Mouse (Mus musculus): Measurements from ENCODE around the gene Ell. TPM values are rescaled to one million over a fixed set of nuclear protein-coding genes. Genes with fewer than 3 reads are reported as not detected.
A peak's percentile ranks its signal among the peaks of the same experiment; 100 is the strongest.

Gene Ell
- 22.4 and 22.9 TPM in 2 replicates for total RNA-seq (2021)
- long read RNA-seq, experiment 1, transcript Ell-201 (12 exons, 3,072 nt) = major isoform, 32 of 48 reads
- long read RNA-seq, experiment 1, partial matches to known transcripts = 9 of 48 reads
- long read RNA-seq, experiment 1, other reads (novel, unspliced or antisense) = 7 of 48 reads
- long read RNA-seq, experiment 2, transcript Ell-201 (12 exons, 3,072 nt) = major isoform, 18 of 25 reads
- long read RNA-seq, experiment 2, partial matches to known transcripts = 4 of 25 reads
- long read RNA-seq, experiment 2, other reads (novel, unspliced or antisense) = 3 of 25 reads

GRCm38 (mm10) chr8:70539077-70539813, at the start of gene Ell:
Ell (plus strand) TSS chr8:70539457.
- DNase-seq = peak; percentile 100

DNA sequence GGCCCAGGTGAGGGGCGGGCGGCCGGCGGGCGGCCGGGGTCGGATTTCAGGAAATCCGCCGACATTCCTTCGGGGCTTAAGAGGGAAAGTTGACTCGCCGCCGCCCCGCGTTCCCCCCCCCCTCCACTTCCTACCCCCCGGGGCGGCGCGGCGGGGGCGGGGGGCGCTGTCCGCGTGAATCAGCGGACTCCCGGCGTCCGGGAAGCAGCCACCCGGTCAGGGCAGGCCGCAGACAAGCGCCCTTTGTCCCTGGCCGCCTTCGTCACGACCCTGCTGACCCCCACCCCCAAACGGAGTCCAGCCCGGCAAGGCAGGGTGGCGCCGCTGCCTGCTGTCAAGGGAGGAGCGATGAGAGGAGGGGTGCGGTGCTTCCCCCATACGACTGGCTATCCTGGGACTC, 49.7 kb upstream of the Ell start:
- DNase-seq = no peak

DNA sequence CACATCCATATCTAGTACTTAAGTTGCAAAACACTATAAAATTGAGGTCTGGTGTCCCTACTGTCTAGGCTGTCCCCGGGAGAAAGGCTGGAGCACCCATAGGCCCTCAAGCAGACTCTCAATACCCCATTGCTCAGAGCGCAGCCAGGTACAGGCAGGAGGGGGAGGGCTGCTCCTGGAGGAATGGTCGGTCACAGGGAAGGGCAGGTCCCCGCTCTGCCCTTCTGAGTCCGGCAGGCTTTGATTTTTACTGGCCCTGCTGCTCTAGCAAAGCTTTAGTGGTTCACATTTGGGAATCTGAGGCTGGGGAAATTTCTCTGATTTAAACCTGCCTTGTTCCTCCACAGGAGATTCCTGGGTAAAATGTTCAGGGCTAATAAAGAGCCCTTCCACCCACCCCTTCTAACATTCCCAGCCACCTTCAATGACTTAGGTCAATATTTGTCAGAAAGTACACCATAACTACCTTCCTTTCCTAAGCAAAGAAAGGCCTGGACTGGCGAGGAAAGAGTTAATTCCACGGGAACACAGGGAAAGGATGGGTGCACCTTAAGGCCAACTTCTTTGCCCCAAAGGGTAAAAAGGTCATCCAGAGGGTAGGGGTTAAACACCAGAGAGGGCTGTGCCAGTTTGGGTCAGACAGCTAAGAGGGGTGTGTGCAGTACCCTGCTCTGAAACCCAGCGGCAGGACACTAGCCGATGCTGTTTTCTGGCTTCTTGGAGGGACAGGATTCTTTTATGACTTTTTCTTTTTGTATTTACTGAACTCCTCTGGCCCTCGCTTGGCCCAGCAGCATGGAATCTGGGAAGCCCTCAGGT, 49.0 kb upstream of the Ell start:
- no peak for DNase-seq

- no peak for DNase-seq
These were observed 48.3 kb upstream of the Ell start for GRCm38 (mm10) chr8:70490880-70491495.

DNA sequence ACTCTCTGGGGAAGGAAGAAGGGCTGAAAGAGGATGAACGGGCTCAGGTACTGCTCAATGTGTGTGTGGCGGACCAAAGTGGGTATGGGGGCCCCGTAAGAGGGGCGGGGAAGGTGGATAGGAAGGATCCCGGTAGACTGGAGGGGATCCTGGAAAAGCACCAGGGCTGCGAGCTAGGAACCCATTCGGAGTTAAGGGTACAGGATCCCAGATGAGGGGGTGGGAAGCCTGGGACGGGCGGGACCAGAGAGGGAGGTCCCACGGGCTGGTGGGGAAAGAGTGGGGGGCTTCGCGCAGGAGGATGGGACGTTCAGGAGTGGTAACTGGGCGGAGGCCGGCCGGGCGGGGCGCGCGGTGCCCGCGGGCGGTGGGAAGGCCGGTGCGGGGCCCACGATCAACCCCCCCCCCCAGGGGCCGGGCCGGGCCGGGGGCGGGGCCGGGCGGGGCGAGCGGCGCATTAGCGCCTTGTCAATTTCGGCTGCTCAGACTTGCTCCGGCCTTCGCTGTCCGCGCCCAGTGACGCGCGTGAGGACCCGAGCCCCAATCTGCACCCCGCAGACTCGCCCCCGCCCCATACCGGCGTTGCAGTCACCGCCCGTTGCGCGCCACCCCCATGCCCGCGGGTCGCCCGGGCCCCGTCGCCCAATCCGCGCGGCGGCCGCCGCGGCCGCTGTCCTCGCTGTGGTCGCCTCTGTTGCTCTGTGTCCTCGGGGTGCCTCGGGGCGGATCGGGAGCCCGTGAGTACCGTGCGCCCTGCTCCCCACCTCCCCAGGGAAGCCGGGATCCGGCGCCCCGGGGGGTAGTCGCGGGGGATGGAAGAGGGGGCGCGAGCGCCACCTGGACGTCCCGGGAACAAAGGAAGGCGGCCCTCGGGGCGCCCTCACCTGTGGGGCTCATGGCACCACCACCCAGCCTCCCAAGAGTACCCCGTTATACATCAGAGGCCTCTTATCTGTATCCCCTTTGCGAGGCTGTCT, 46.3 kb upstream of the Ell start, which contains the start of gene Crlf1:
TSS of gene Crlf1 (plus strand) at position 495 of the 977 bp plus-strand sequence.
- DNase-seq = no peak

DNA sequence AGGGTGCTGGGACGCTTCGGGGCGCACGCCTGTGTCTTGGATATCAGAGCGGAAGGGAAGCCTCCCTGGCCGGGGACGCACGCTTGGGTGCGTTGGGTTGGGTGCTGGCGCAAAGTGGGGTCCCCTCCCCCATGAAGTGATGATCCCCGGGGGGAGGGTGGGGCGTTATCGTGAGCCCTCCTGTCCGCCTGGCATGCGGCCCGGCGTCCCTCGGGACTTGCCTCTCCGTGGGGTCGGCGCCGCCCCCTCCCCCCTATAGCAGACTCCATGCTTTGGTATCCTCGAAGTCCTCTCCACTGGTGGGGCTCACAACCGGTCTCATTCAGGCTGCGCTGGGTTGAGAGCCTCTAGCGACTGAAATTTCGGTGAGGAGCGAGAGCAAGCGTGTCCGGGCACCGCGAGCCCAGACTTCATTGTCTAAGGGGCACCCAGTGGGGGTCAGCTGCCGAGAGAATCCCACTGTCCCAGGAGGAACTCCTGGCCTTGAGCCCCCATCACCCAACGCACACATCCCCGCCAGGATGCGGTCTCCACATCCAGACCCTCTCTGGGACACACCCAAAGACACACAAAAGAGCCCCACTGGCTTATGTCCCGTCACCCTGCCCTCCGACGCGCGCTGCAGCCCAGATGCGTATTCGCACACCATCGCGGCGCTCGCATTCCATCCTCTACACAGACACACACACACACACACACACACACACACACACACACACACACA, 45.4 kb upstream of the Ell start:
- no peak for DNase-seq

DNA sequence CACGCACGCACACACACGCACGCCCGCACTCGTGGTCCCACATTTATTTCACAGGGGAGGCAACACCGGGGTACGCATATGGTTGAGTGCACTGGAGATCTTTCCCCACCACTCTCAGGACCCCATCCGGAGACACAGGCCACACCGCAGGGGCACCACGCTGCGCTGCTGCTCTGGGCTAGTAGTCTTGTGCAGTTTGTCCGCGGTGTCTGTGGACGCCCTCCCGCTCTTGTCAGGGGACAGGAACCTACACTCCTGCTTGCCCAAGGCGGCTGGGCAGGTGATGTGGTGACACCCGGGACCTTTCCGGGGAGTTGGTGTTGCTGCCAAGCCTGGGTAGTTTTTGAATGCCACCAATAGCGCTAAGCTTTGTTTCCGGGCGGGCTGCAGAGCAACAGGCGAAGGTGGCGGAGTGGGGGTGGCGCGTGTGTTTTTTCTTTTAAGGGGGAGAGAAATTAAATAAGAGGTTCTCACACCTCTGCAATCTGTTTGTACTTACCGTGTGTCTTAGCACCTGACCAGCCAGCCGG, 44.8 kb upstream of the Ell start:
- DNase-seq = no peak

DNA sequence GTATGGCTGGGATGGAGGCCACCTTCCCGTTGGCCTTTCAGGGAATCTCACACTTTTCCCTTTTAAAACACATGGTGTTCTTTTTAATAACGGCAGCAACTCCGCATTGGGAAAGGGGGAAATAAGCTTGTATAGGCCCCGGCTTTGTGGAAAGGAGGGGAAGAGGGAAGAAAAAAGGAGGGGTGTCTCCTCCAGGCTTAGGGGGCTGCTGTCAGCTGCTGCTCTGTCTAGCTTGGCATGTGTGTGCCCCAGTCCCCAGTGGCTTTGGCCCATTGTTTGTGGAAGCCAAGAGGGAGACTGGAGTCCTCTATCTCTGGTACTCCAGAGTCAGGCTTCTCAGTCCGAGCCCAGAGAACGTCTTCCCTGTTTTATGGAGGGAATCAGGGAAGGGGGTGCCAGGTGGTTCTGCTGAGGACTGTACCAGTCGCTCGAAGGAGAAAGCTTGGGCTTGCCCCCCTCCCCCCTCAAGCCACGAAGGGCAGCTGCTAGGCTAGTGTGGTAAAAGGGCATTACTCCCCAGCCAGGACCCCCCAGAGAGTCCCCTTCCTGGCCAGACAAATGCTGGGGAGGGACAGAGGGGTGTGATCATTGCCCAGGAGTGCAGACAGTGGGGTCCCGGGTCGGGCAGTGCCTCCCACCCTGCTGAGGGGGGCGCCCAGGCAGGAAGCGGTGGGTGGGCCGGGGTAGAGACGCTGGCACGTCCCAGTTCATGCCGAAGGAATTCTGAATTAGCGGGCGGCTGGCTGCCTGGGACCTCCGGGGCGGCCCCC, 44.1 kb upstream of the Ell start:
- DNase-seq = no peak

DNA sequence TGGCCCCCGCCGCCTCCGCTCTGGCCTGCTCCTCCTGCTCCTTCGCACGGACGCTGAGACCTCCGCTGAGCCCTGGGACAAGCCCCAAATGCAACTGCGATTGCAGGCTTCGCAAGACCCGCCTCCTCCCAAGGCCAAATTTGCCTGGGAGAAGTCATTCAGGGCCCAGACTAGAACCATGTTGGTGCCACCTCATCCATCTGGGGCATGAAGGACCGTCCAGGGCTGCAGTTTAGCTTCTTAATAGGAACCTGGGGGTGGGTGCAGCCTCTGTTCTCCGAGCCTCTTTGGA, 43.5 kb upstream of the Ell start:
- peak; percentile 59 for DNase-seq

- DNase-seq = no peak
These were observed 38.6 kb upstream of the Ell start for GRCm38 (mm10) chr8:70500386-70501301.

DNA sequence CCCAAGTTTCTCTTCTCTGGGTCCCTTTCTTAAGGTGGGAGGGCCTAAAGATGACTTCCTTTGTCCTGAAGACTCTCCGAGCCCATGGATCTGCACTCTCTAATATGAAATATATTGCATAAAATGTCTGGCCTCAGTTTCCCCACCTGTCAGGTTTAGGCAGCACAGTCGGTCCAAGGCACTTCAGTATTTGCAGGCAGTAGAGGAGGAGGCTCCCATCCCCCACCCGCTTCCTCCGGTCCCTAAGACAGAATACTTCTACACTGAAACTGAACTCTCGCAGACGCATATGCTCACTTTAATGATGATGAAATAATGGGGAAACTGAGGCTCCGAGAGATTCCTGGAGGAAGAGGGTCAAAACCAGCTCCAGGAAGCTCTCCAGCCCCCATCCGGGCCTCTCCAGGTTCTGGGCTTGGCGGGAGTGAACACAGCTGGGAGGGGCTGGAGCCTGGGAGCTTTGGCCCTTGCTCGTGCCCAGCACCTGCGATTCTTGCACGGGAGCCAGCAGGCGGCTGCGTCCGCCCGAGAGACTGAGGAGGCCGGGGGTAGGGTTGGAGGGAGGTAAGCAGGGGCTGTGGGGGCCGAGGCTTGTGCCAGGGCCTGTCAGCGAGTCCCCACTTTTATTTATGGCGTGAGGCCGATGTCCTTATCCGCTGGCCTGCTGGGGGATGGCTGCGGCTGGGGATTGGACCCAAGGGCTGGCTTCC, 37.3 kb upstream of the Ell start:
- DNase-seq = no peak

DNA sequence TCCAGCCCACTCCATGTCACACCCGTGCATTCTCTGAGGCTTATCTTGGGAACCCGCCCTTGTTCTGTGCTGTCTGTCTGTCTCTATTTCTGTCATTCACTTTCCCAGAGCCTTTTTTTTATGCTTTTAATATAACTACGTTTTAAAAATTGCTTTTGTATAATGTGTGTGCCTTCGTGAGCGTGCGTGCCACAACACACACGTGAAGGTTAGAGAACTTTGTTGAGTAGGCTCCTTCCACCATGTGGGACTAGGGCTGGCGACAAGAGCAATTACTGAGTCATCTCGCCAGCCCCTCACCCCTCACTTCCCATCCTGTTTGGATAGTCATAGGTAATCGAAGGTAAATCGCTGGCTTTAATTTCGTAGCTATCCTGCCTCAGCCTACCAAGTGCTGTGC, 36.7 kb upstream of the Ell start:
- DNase-seq = no peak

DNA sequence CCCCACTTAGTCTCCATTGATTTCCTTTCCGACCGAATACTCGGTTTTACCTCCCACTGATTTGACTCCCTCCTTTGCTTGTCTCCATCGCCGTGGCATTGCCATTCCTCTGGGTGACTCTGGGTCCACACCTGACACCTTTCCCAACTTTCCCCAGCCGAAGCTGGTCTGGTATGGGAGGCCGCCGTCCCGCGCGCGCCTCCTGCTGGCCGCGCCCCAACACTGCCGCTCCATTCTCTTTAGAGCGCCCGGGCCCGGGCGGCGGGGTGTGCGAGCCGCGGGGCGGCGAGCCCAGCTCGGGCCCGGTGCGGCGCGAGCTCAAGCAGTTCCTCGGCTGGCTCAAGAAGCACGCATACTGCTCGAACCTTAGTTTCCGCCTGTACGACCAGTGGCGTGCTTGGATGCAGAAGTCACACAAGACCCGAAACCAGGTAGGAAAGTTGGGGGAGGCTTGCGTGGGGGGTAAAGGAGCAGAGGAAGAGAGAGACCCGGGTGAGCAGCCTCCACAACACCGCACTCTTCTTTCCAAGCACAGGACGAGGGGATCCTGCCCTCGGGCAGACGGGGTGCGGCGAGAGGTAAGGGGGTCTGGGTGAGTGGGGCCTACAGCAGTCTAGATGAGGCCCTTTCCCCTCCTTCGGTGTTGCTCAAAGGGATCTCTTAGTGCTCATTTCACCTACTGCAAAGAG, 36.1 kb upstream of the Ell start:
- peak; percentile 80 for DNase-seq

- peak; percentile 81 for DNase-seq
These were observed 35.0 kb upstream of the Ell start for GRCm38 (mm10) chr8:70504291-70504716.

- peak; percentile 87 for DNase-seq
These were observed 34.4 kb upstream of the Ell start for GRCm38 (mm10) chr8:70504851-70505250.

DNA sequence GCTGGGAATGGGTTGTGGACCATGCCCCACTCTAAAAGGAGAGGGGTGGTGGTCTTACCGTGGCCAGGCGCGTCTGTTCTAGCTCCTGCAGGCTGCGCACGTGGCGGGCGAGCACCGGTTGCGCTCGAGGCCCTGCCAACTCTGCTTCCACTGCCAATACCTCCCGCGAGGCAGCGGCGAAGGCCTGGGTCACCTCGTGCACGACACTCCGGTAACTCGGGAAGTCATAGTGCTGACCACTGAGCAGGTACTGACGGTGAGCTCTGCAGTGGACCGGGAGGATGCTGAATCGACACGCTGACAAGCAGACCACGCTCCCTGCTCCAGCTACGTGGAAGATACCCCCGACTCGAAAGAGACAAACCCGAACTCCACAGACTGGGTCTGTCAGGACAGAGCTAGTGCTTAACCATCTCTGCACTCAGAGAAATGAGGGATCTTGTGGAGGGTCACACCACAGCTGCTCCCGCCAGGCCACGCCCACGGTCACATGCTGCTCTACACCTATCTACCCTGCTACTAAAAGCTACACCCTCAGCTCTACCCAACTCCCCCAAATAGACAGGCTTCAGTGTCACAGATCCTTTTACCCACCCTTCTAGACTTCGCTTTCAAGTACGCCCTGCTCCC, 33.4 kb upstream of the Ell start:
- peak; percentile 43 for DNase-seq
